ENCODE assay signal across 8 mouse cellular contexts in genomic region chr6:120665816-120666760, GRCm38 (mm10). TPM values are rescaled to one million over a fixed set of nuclear protein-coding genes. Genes with fewer than 3 reads are reported as not detected.
A peak's percentile ranks its signal among the peaks of the same experiment; 100 is the strongest.
DNase-seq lines count a peak whose midpoint lies in the region; ATAC-seq and TF ChIP-seq lines count a peak whose summit lies in the region.

Gene Cecr2 (plus strand): TSS chr6:120666369.

- intact Hi-C loops in heart, postnatal 14 days (cut with DNase I): loop anchor here (5.0 kb wide), 1 partner anchor 64 kb away; no protein-coding TSS in a partner anchor

- H3K4me2 ChIP-seq in forebrain, embryonic 14.5 days (ENCODE audit: low read length): peak within 1 kb of the TSS; percentile 92

- TF ChIP-seq POLR2A in lung, adult 2 months (IDR thresholded peaks at IDR 0.05; ENCODE audit: borderline replicate concordance, extremely low read depth, low read depth, low read length): peak; percentile 21; the same call in 1 of the 2 replicates
- TF ChIP-seq POLR2A in thymus, adult 2 months (IDR thresholded peaks at IDR 0.05; ENCODE audit: control insufficient read depth, extremely low read depth, insufficient read depth, low read length, poor library complexity): no peak

- peak; percentile 91 for ATAC-seq in forebrain, embryonic 14.5 days

- no peak; the same call in 1 of the 2 replicates for TF ChIP-seq CTCF in layer of hippocampus, adult 2 months (conservative IDR thresholded peaks at IDR 0.05)
- TF ChIP-seq CTCF in lung, adult 2 months (IDR thresholded peaks at IDR 0.05; ENCODE audit: insufficient read depth, low read length): no peak
- no peak for TF ChIP-seq CTCF in thymus, adult 2 months (IDR thresholded peaks at IDR 0.05; ENCODE audit: borderline replicate concordance, control insufficient read depth, extremely low read depth, insufficient read depth, low read length, poor library complexity)

- 1% methylated on average over 76 of the region's 127 CpGs for WGBS in forebrain, embryonic 14.5 days
- under 1% methylated on average over 117 of the region's 127 CpGs for WGBS in lung, adult 2 months
- WGBS in thymus, adult 2 months: 4% methylated on average over 126 of the region's 127 CpGs

- H3K9me3 ChIP-seq in forebrain, embryonic 14.5 days (replicated peaks; ENCODE audit: control insufficient read depth, low read length): no peaks in the 10 kb centered on the region

- no peaks in the 10 kb centered on the region for H3K36me3 ChIP-seq in forebrain, embryonic 14.5 days (ENCODE audit: control insufficient read depth, insufficient read depth, low read length)
- H3K36me3 ChIP-seq in thymus, adult 2 months (ENCODE audit: control insufficient read depth, insufficient read depth, low read length): no peaks in the 10 kb centered on the region

- H3K27ac ChIP-seq in forebrain, embryonic 14.5 days (ENCODE audit: low read depth, low read length): peak within 1 kb of the TSS; percentile 98
- H3K27ac ChIP-seq in layer of hippocampus, adult 2 months: peak within 1 kb of the TSS; percentile 97
- H3K27ac ChIP-seq in thymus, adult 2 months (ENCODE audit: control insufficient read depth, insufficient read depth, low read length): no peak within 1 kb of the TSS

- peak; percentile 91 for DNase-seq in ES-CJ7 (ENCODE audit: low read depth, low spot score)
- DNase-seq in cerebellum, adult 11 months: peak; percentile 62
- DNase-seq in forebrain, embryonic 14.5 days (ENCODE audit: low spot score): peak; percentile 89
- DNase-seq in heart, postnatal 14 days: peak; percentile 78 to 86
- DNase-seq in layer of hippocampus, adult 2 months (ENCODE audit: low spot score in 2 of 2): peak; percentile 42 to 65
- DNase-seq in lung, adult 2 months: peak; percentile 79
- peak; percentile 56 for DNase-seq in ovary, adult 18-20 months (ENCODE audit: low spot score)
- DNase-seq in thymus, adult 2 months: peak; percentile 61

- H3K4me1 ChIP-seq in forebrain, embryonic 14.5 days (ENCODE audit: control insufficient read depth, insufficient read depth, low read length): peaks cover 7% of the 10 kb centered on the region
- peaks cover 3% of the 10 kb centered on the region for H3K4me1 ChIP-seq in lung, adult 2 months (ENCODE audit: control insufficient read depth, insufficient read depth, low read length)
- H3K4me1 ChIP-seq in thymus, adult 2 months (replicated peaks; ENCODE audit: control insufficient read depth, insufficient read depth, low read length): peaks cover 8% of the 10 kb centered on the region

- peak within 1 kb of the TSS; percentile 85 for H3K9ac ChIP-seq in forebrain, embryonic 14.5 days (ENCODE audit: low read length)

- H3K4me3 ChIP-seq in forebrain, embryonic 14.5 days (ENCODE audit: low read depth, low read length): peak within 1 kb of the TSS; percentile 92
- H3K4me3 ChIP-seq in layer of hippocampus, adult 2 months: peak within 1 kb of the TSS; percentile 81
- H3K4me3 ChIP-seq in lung, adult 2 months (replicated peaks; ENCODE audit: extremely low read depth, low read depth, low read length): peak within 1 kb of the TSS; percentile 85
- peak within 1 kb of the TSS; percentile 39 for H3K4me3 ChIP-seq in thymus, adult 2 months (ENCODE audit: control insufficient read depth, insufficient read depth, low read length)

- no peaks in the 10 kb centered on the region for H3K27me3 ChIP-seq in forebrain, embryonic 14.5 days (replicated peaks; ENCODE audit: control insufficient read depth, insufficient read depth, low read length)
- H3K27me3 ChIP-seq in thymus, adult 2 months (ENCODE audit: control insufficient read depth, insufficient read depth, low read length): peaks cover 19% of the 10 kb centered on the region

RNA-seq across cellular contexts. Expression of gene Cecr2, which starts in this region (rescaled TPM):
- 5.3 and 5.6 TPM in 2 replicates for polyA plus RNA-seq in forebrain, embryonic 14.5 days (2014; fragmentation: Nextera tagmentation; extraction: Ambion mirVana)
- 10 to 100 TPM; 13.4 to 17.1 TPM for total RNA-seq in heart, postnatal 14 days (2021)
- 10 to 100 TPM; 10.0 to 11.8 TPM for total RNA-seq in layer of hippocampus, adult 2 months (2021)
- polyA plus RNA-seq in lung, adult 2 months (2012; rRNA removed): 6.4 and 8.3 TPM in 2 replicates
- 1.6 and 2.1 TPM in 2 replicates for polyA plus RNA-seq in thymus, adult 2 months (2012; rRNA removed)

Comparison
In these comparisons a context has a peak if more than half of its experiments do, and no peak if none do; other contexts are left out.
1. H3K4me3 ChIP-seq: peak in every context shown above with its lines; median percentile 92 in forebrain, embryonic 14.5 days; 85 in lung, adult 2 months; 81 in layer of hippocampus, adult 2 months; 39 in thymus, adult 2 months.